Comparison of ENCODE assay signal across 8 mouse cellular contexts in the genomic region with DNA sequence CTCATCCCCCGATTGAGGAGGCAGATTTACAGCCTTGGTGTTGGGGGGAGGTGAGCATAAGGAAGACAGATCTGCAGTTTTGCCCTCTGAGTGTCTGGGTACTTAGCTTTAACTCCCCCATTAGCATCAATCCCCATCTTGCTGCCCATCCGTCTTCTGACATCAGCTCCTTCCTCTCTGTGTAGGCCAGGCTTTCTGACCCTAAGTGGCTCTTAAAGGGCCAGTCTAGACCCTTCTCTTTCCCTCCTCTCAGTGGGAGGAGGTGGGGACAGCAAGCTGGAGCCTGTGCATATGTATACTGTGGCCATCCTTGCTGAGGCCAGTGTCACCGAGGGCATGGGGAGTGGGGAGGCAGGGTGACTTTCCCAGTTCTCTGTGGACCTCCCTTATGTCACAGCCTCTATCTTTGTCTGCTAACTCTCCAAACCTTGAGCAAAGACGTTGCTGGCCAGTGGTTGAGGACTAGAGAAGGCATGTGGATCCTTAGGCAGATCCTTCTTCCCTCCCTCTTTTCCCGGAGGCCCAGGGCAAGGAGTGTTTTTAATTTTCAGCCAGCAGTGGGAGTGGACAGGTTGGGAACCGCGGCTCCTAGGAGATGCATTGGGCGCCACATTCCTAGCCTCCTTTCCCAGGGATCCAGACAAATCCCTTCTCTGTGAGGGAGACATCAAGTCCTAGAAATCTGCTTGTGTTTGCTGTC. TPM values are rescaled to one million over a fixed set of nuclear protein-coding genes. Genes with fewer than 3 reads are reported as not detected.
A peak's percentile ranks its signal among the peaks of the same experiment; 100 is the strongest.
DNase-seq lines count a peak whose midpoint lies in the region; ATAC-seq and TF ChIP-seq lines count a peak whose summit lies in the region.

No protein-coding gene starts in this region.

- no peak for TF ChIP-seq EP300 in lung, postnatal 0 days (IDR thresholded peaks at IDR 0.05)

- peaks cover 15% of the 10 kb centered on the region; the same call in 1 of the 2 replicates for H3K4me1 ChIP-seq in lung, postnatal 0 days (ENCODE audit: insufficient read depth, low read depth, low read length)
- peaks cover 91% of the 10 kb centered on the region for H3K4me1 ChIP-seq in forebrain, embryonic 10.5 days
- peaks cover 85% of the 10 kb centered on the region for H3K4me1 ChIP-seq in limb, embryonic 12.5 days (replicated peaks)
- H3K4me1 ChIP-seq in small intestine, adult 2 months (ENCODE audit: control insufficient read depth, insufficient read depth, insufficient read length, low read length): peaks cover 15% of the 10 kb centered on the region

- no peak for ATAC-seq in lung, postnatal 0 days
- no peak for ATAC-seq in limb, embryonic 12.5 days (ENCODE audit: insufficient number of reproducible peaks, insufficient read depth, low FRiP score, low TSS enrichment, low read depth)
- no peak for ATAC-seq in monocyte, adult 5-6 weeks (replicated peaks; ENCODE audit: insufficient number of reproducible peaks, low FRiP score, low TSS enrichment, poor library complexity, severe bottlenecking)

- H3K27ac ChIP-seq in lung, postnatal 0 days (ENCODE audit: low read length): peak overlapping the region; percentile 91
- peak overlapping the region; percentile 97 for H3K27ac ChIP-seq in forebrain, embryonic 10.5 days
- H3K27ac ChIP-seq in limb, embryonic 12.5 days: peak overlapping the region; percentile 98
- peak overlapping the region; percentile 14 for H3K27ac ChIP-seq in small intestine, adult 2 months (ENCODE audit: insufficient read depth, low read depth, low read length)

- WGBS in lung, postnatal 0 days: 6% methylated on average over 8 of the region's 8 CpGs
- WGBS in forebrain, embryonic 10.5 days: 10% methylated on average over 8 of the region's 8 CpGs
- 2% methylated on average over 8 of the region's 8 CpGs for WGBS in limb, embryonic 12.5 days
- 24% methylated on average over 8 of the region's 8 CpGs for WGBS in small intestine, adult 2 months

- H3K4me2 ChIP-seq in lung, postnatal 0 days (replicated peaks; ENCODE audit: low read depth, low read length): peak overlapping the region; percentile 85
- peak overlapping the region; percentile 75 for H3K4me2 ChIP-seq in limb, embryonic 12.5 days

- no peak overlapping the region for H3K9ac ChIP-seq in lung, postnatal 0 days (replicated peaks; ENCODE audit: low read depth)
- peak overlapping the region; percentile 66 for H3K9ac ChIP-seq in limb, embryonic 12.5 days (replicated peaks)

- no peak for TF ChIP-seq CTCF in lung, postnatal 0 days (IDR thresholded peaks at IDR 0.05)
- no peak for TF ChIP-seq CTCF in small intestine, adult 2 months (IDR thresholded peaks at IDR 0.05; ENCODE audit: extremely low read depth, insufficient read length, insufficient replicate concordance, low read depth, low read length)

- peak overlapping the region; percentile 55 for H3K4me3 ChIP-seq in lung, postnatal 0 days (ENCODE audit: low read depth, low read length)
- H3K4me3 ChIP-seq in forebrain, embryonic 10.5 days: peak overlapping the region; percentile 59
- H3K4me3 ChIP-seq in limb, embryonic 12.5 days (replicated peaks): peak overlapping the region; percentile 41
- peak overlapping the region; percentile 72 for H3K4me3 ChIP-seq in small intestine, adult 2 months (ENCODE audit: low read depth, low read length)

- H3K36me3 ChIP-seq in lung, postnatal 0 days (ENCODE audit: insufficient read depth, low read length): no peaks in the 10 kb centered on the region
- H3K36me3 ChIP-seq in forebrain, embryonic 10.5 days (replicated peaks): peaks cover 3% of the 10 kb centered on the region
- no peaks in the 10 kb centered on the region for H3K36me3 ChIP-seq in limb, embryonic 12.5 days
- peaks cover 4% of the 10 kb centered on the region; the same call in 1 of the 2 replicates for H3K36me3 ChIP-seq in small intestine, adult 2 months (ENCODE audit: control insufficient read depth, insufficient read depth, low read length)

- no peak for TF ChIP-seq POLR2A in small intestine, adult 2 months (IDR thresholded peaks at IDR 0.05; ENCODE audit: low read depth, low read length)

- no peak for DNase-seq in lung, postnatal 0 days (ENCODE audit: low spot score)
- DNase-seq in lung, postnatal 25 days (ENCODE audit: low spot score): no peak
- DNase-seq in forebrain, embryonic 10.5 days (ENCODE audit: extremely low spot score, low spot score): peak; percentile 45
- DNase-seq in spleen, postnatal 36 days (ENCODE audit: low spot score in 2 of 2): no peak
- no peak for DNase-seq in gastrocnemius, adult 18-20 months (ENCODE audit: low spot score)

- no peaks in the 10 kb centered on the region for H3K9me3 ChIP-seq in lung, postnatal 0 days (ENCODE audit: low read length)
- H3K9me3 ChIP-seq in forebrain, embryonic 10.5 days: no peaks in the 10 kb centered on the region
- H3K9me3 ChIP-seq in limb, embryonic 12.5 days: no peaks in the 10 kb centered on the region

- no peaks in the 10 kb centered on the region for H3K27me3 ChIP-seq in lung, postnatal 0 days (replicated peaks; ENCODE audit: insufficient read depth, low read length)
- peaks cover 16% of the 10 kb centered on the region for H3K27me3 ChIP-seq in forebrain, embryonic 10.5 days (ENCODE audit: poor library complexity, severe bottlenecking)
- peaks cover 4% of the 10 kb centered on the region; the same call in 1 of the 2 replicates for H3K27me3 ChIP-seq in limb, embryonic 12.5 days
- no peaks in the 10 kb centered on the region for H3K27me3 ChIP-seq in small intestine, adult 2 months (ENCODE audit: control insufficient read depth, insufficient read depth, low read length)

RNA-seq across cellular contexts. Expression of a gene that starts 6.3 kb away (rescaled TPM):
- 0.67 and 2.2 TPM in 2 replicates for polyA plus RNA-seq in lung, postnatal 0 days (2015; fragmentation: Nextera tagmentation; extraction: Ambion mirVana)
- polyA plus RNA-seq in forebrain, embryonic 10.5 days (2016; fragmentation: Nextera tagmentation; extraction: Ambion mirVana): 0.14 and 0.36 TPM in 2 replicates
- 0.31 and 0.44 TPM in 2 replicates for polyA plus RNA-seq in limb, embryonic 12.5 days (2016; fragmentation: Nextera tagmentation; extraction: Ambion mirVana)
- 0.06 and 0.11 TPM in 2 replicates for polyA plus RNA-seq in small intestine, adult 2 months (2012; rRNA removed)
- total RNA-seq in monocyte, adult 5-6 weeks (2017): 0.53 to 1.2 TPM (median 0.87 TPM) in 3 replicates
- not detected for total RNA-seq in gastrocnemius, adult 18-20 months (2021)

RNA-seq across cellular contexts. Expression of a gene that starts 31.6 kb away (rescaled TPM):
- polyA plus RNA-seq in lung, postnatal 0 days (2015; fragmentation: Nextera tagmentation; extraction: Ambion mirVana): 162 and 163 TPM in 2 replicates
- 279 and 280 TPM in 2 replicates for polyA plus RNA-seq in forebrain, embryonic 10.5 days (2016; fragmentation: Nextera tagmentation; extraction: Ambion mirVana)
- polyA plus RNA-seq in limb, embryonic 12.5 days (2016; fragmentation: Nextera tagmentation; extraction: Ambion mirVana): 252 and 259 TPM in 2 replicates
- polyA plus RNA-seq in small intestine, adult 2 months (2012; rRNA removed): 64.9 and 111 TPM in 2 replicates
- total RNA-seq in monocyte, adult 5-6 weeks (2017): 47.5 to 52.5 TPM (median 50.3 TPM) in 3 replicates
- total RNA-seq in gastrocnemius, adult 18-20 months (2021): 10 to 100 TPM; 35.8 to 37.3 TPM

RNA-seq across cellular contexts. Expression of a gene that starts 35.8 kb away (rescaled TPM):
- polyA plus RNA-seq in lung, postnatal 0 days (2015; fragmentation: Nextera tagmentation; extraction: Ambion mirVana): 5.0 and 6.5 TPM in 2 replicates
- polyA plus RNA-seq in forebrain, embryonic 10.5 days (2016; fragmentation: Nextera tagmentation; extraction: Ambion mirVana): 23.1 and 23.6 TPM in 2 replicates
- 11.2 and 13.3 TPM in 2 replicates for polyA plus RNA-seq in limb, embryonic 12.5 days (2016; fragmentation: Nextera tagmentation; extraction: Ambion mirVana)
- 6.1 and 7.5 TPM in 2 replicates for polyA plus RNA-seq in small intestine, adult 2 months (2012; rRNA removed)
- 0.85 to 3.7 TPM (median 1.7 TPM) in 3 replicates for total RNA-seq in monocyte, adult 5-6 weeks (2017)
- total RNA-seq in gastrocnemius, adult 18-20 months (2021): 10 to 100 TPM in 1 of 2 experiments, 1 to 10 TPM in 1; 7.9 to 32.1 TPM

RNA-seq across cellular contexts. Expression of a gene that starts 45.9 kb away (rescaled TPM):
- polyA plus RNA-seq in lung, postnatal 0 days (2015; fragmentation: Nextera tagmentation; extraction: Ambion mirVana): 10.5 and 11.2 TPM in 2 replicates
- 5.5 and 8.3 TPM in 2 replicates for polyA plus RNA-seq in forebrain, embryonic 10.5 days (2016; fragmentation: Nextera tagmentation; extraction: Ambion mirVana)
- polyA plus RNA-seq in limb, embryonic 12.5 days (2016; fragmentation: Nextera tagmentation; extraction: Ambion mirVana): 4.6 and 4.7 TPM in 2 replicates
- polyA plus RNA-seq in small intestine, adult 2 months (2012; rRNA removed): 0.39 and 0.83 TPM in 2 replicates
- 85.2 to 136 TPM (median 112 TPM) in 3 replicates for total RNA-seq in monocyte, adult 5-6 weeks (2017)
- not detected for total RNA-seq in gastrocnemius, adult 18-20 months (2021)

Comparison
In these comparisons a context has a peak if more than half of its experiments do, and no peak if none do; other contexts are left out.
1. H3K27ac ChIP-seq: peak in every context shown above with its lines; median percentile 98 in limb, embryonic 12.5 days; 97 in forebrain, embryonic 10.5 days; 91 in lung, postnatal 0 days; 14 in small intestine, adult 2 months.